Mouse (Mus musculus): Measurements from ENCODE around the gene Frmd5. TPM values are rescaled to one million over a fixed set of nuclear protein-coding genes. Genes with fewer than 3 reads are reported as not detected.
"Not testable (repeated sequence)": the region's sequence is repeated elsewhere in the genome, so short reads cannot be mapped to it uniquely, and the experiment has no call there.

Gene Frmd5
- polyA plus RNA-seq, 1 experiment from 2014 or later, result 1.5 TPM

DNA sequence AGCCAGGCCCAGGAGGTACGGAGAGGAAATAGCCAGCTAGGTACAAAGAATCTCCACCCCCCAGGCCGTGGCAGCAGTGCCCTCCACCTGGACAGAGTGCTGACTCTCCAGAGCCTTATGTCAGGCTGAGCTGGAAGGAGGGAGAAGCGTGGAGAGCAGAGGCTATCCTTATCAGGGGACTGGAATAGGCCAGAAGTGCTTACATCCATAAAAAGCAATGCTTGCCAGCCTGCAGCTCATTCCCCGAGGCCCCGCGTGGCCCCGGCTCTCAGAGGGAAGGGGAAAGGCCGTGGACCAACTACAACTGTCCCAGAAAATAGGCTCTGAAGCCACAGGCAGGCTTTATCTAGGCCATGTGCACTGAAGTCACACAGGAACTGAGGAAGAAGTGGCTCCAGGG is 255.6 kb downstream of the Frmd5 start:
- DNase-seq (ENCODE audit: low spot score) (no peak), ATAC-seq (ENCODE audit: low FRiP score, low TSS enrichment) (no peak)
- Histone ChIP-seq H3K4me2 (replicated peaks; ENCODE audit: low read depth) (no peak overlapping the region), H3K4me3 (ENCODE audit: low read depth, low read length) (no peak overlapping the region), H3K36me3 (ENCODE audit: control insufficient read depth, insufficient read depth, low read length) (no peaks in the 10 kb centered on the region), H3K4me1 (replicated peaks; ENCODE audit: control insufficient read depth, insufficient read depth) (no peaks in the 10 kb centered on the region), H3K9ac (ENCODE audit: low read length) (no peak overlapping the region), H3K9me3 (ENCODE audit: control insufficient read depth, low read length) (no peaks in the 10 kb centered on the region), H3K27ac (replicated peaks) (no peak overlapping the region), H3K27me3 (ENCODE audit: control insufficient read depth, insufficient read depth, low read length) (no peaks in the 10 kb centered on the region)
- WGBS, result 83% methylated on average over 8 of the region's 8 CpGs
- TF ChIP-seq CTCF (IDR thresholded peaks at IDR 0.05; ENCODE audit: low read depth) (no peak), EP300 (optimal IDR thresholded peaks at IDR 0.05) (no peak)

DNA sequence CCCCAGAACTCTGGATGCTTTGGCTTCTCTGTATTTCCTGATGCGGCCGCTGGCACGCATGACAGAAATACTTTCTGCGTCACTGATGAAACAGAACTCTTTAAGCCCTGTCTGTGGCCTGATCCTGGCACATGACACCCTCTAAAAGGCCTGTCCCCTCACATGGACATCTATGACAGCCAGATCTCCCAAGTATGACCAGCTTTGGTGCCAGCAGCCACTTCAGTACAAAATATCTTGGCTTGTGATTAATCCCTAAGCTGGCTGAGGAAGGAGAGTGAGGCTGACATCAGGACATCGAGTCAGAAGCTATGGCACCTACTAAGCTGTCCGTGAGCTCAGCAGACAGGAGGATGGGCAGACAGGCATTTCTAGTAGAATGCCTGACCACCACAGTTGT is 257.3 kb downstream of the Frmd5 start:
- WGBS, result 96% methylated on average over 6 of the region's 6 CpGs

DNA sequence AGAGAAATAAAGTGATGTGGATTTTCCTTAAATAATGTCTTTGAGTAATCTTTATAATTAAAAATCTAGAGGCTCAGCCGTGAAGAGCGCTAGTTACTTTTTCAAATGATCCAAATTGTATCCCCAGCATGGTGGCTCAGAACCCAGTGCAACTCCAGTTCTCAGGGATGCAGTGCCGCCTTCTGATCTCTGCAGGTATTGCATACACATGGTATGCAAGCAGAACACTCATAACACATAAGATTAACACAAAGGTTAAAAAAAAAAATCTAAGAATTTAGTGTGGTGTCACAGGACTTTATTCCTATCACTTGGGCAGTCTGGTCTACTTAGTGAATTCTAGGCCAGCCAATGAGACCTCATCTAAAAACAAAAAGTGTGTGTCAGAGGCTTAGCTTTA is 262.1 kb downstream of the Frmd5 start:
- no peak overlapping the region for H3K9ac ChIP-seq (ENCODE audit: low read length)
- no peak for TF ChIP-seq EP300 (optimal IDR thresholded peaks at IDR 0.05)
- TF ChIP-seq CTCF (IDR thresholded peaks at IDR 0.05; ENCODE audit: low read depth), result peak; percentile 51
- no peak overlapping the region for H3K27ac ChIP-seq (replicated peaks)
- no peak overlapping the region for H3K4me3 ChIP-seq (ENCODE audit: low read depth, low read length)
- WGBS, result 85% methylated on average over 3 of the region's 3 CpGs
- H3K27me3 ChIP-seq (ENCODE audit: control insufficient read depth, insufficient read depth, low read length), result no peaks in the 10 kb centered on the region
- no peaks in the 10 kb centered on the region for H3K4me1 ChIP-seq (replicated peaks; ENCODE audit: control insufficient read depth, insufficient read depth)
- peaks cover 3% of the 10 kb centered on the region; the same call in 1 of the 2 replicates for H3K36me3 ChIP-seq (ENCODE audit: control insufficient read depth, insufficient read depth, low read length)
- DNase-seq (ENCODE audit: low spot score) (no peak), ATAC-seq (ENCODE audit: low FRiP score, low TSS enrichment) (no peak)
- H3K9me3 ChIP-seq (ENCODE audit: control insufficient read depth, low read length), result no peaks in the 10 kb centered on the region
- no peak overlapping the region for H3K4me2 ChIP-seq (replicated peaks; ENCODE audit: low read depth)

More for the DNA sequence above, 257.3 kb downstream of the Frmd5 start:
- no peak for TF ChIP-seq EP300 (optimal IDR thresholded peaks at IDR 0.05)
- no peak for TF ChIP-seq CTCF (IDR thresholded peaks at IDR 0.05; ENCODE audit: low read depth)
- Histone ChIP-seq H3K9ac (ENCODE audit: low read length) (no peak overlapping the region), H3K4me2 (replicated peaks; ENCODE audit: low read depth) (no peak overlapping the region), H3K9me3 (ENCODE audit: control insufficient read depth, low read length) (no peaks in the 10 kb centered on the region), H3K4me3 (ENCODE audit: low read depth, low read length) (no peak overlapping the region), H3K4me1 (replicated peaks; ENCODE audit: control insufficient read depth, insufficient read depth) (no peaks in the 10 kb centered on the region), H3K36me3 (ENCODE audit: control insufficient read depth, insufficient read depth, low read length) (no peaks in the 10 kb centered on the region), H3K27me3 (ENCODE audit: control insufficient read depth, insufficient read depth, low read length) (no peaks in the 10 kb centered on the region), H3K27ac (replicated peaks) (no peak overlapping the region)
- DNase-seq (ENCODE audit: low spot score) (no peak), ATAC-seq (ENCODE audit: low FRiP score, low TSS enrichment) (no peak)

GRCm38 (mm10) chr2:121525056-121525455 is 281.8 kb downstream of the Frmd5 start:
- WGBS, result 92% methylated on average over 2 of the region's 2 CpGs
- H3K36me3 ChIP-seq (ENCODE audit: control insufficient read depth, insufficient read depth, low read length), result no peaks in the 10 kb centered on the region

GRCm38 (mm10) chr2:121522830-121523229 is 284.1 kb downstream of the Frmd5 start:
- not testable (repeated sequence) for H3K4me1 ChIP-seq (replicated peaks; ENCODE audit: control insufficient read depth, insufficient read depth); ATAC-seq (ENCODE audit: low FRiP score, low TSS enrichment); H3K9ac ChIP-seq (ENCODE audit: low read length); H3K4me3 ChIP-seq (ENCODE audit: low read depth, low read length); H3K27ac ChIP-seq (replicated peaks); H3K36me3 ChIP-seq (ENCODE audit: control insufficient read depth, insufficient read depth, low read length); DNase-seq (ENCODE audit: low spot score); H3K4me2 ChIP-seq (replicated peaks; ENCODE audit: low read depth); H3K27me3 ChIP-seq (ENCODE audit: control insufficient read depth, insufficient read depth, low read length); H3K9me3 ChIP-seq (ENCODE audit: control insufficient read depth, low read length)
- WGBS, result 98% methylated on average over 3 of the region's 3 CpGs

More at GRCm38 (mm10) chr2:121525056-121525455, 281.8 kb downstream of the Frmd5 start:
- DNase-seq (ENCODE audit: low spot score), result no peak
- Histone ChIP-seq H3K9ac (ENCODE audit: low read length) (no peak overlapping the region), H3K4me3 (ENCODE audit: low read depth, low read length) (no peak overlapping the region), H3K9me3 (ENCODE audit: control insufficient read depth, low read length) (no peaks in the 10 kb centered on the region), H3K4me1 (replicated peaks; ENCODE audit: control insufficient read depth, insufficient read depth) (no peaks in the 10 kb centered on the region), H3K4me2 (replicated peaks; ENCODE audit: low read depth) (no peak overlapping the region), H3K27ac (replicated peaks) (no peak overlapping the region), H3K27me3 (ENCODE audit: control insufficient read depth, insufficient read depth, low read length) (no peaks in the 10 kb centered on the region)
- no peak for ATAC-seq (ENCODE audit: low FRiP score, low TSS enrichment)
- TF ChIP-seq CTCF (IDR thresholded peaks at IDR 0.05; ENCODE audit: low read depth) (no peak), EP300 (optimal IDR thresholded peaks at IDR 0.05) (no peak)

DNA sequence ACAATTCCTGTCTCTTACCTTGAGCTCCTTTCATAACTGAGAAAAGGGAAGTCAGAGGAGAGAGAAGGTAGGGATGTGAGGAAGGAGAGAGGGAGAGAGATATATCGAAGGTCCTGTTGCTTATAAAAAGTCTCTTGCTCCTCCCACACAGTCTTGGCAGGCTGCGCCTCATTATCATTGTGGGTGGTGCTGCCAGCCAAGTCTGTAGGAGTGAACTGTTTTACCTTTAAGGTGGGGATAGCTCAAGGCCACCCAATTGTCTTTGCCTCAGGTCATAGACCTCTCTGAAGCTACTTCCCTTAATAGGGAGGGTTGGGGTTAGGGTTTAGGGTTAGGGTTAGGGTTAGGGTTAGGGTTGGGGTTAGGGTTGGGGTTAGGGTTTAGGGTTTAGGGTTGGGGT is 284.9 kb downstream of the Frmd5 start:
- WGBS, result 67% methylated on average over 2 of the region's 2 CpGs

GRCm38 (mm10) chr2:121518711-121519110 is 288.2 kb downstream of the Frmd5 start:
- H3K9ac ChIP-seq (ENCODE audit: low read length); H3K27me3 ChIP-seq (ENCODE audit: control insufficient read depth, insufficient read depth, low read length); H3K9me3 ChIP-seq (ENCODE audit: control insufficient read depth, low read length); H3K36me3 ChIP-seq (ENCODE audit: control insufficient read depth, insufficient read depth, low read length); DNase-seq (ENCODE audit: low spot score); H3K4me3 ChIP-seq (ENCODE audit: low read depth, low read length); H3K27ac ChIP-seq (replicated peaks); H3K4me1 ChIP-seq (replicated peaks; ENCODE audit: control insufficient read depth, insufficient read depth); H3K4me2 ChIP-seq (replicated peaks; ENCODE audit: low read depth); ATAC-seq (ENCODE audit: low FRiP score, low TSS enrichment): not testable (repeated sequence)
- WGBS, result 81% methylated on average over 4 of the region's 4 CpGs

More for the DNA sequence above, 284.9 kb downstream of the Frmd5 start:
- Histone ChIP-seq H3K27me3 (ENCODE audit: control insufficient read depth, insufficient read depth, low read length) (no peaks in the 10 kb centered on the region), H3K27ac (replicated peaks) (no peak overlapping the region), H3K4me1 (replicated peaks; ENCODE audit: control insufficient read depth, insufficient read depth) (no peaks in the 10 kb centered on the region), H3K4me2 (replicated peaks; ENCODE audit: low read depth) (no peak overlapping the region), H3K4me3 (ENCODE audit: low read depth, low read length) (no peak overlapping the region), H3K9ac (ENCODE audit: low read length) (no peak overlapping the region), H3K9me3 (ENCODE audit: control insufficient read depth, low read length) (no peaks in the 10 kb centered on the region), H3K36me3 (ENCODE audit: control insufficient read depth, insufficient read depth, low read length) (no peaks in the 10 kb centered on the region)
- no peak for DNase-seq (ENCODE audit: low spot score)
- ATAC-seq (ENCODE audit: low FRiP score, low TSS enrichment), result no peak
- TF ChIP-seq EP300 (optimal IDR thresholded peaks at IDR 0.05), result no peak
- no peak for TF ChIP-seq CTCF (IDR thresholded peaks at IDR 0.05; ENCODE audit: low read depth)

All from stomach, postnatal 0 days (tissue).